Mouse (Mus musculus): Measurements from ENCODE around the gene Nkapd1. TPM values are rescaled to one million over a fixed set of nuclear protein-coding genes. Genes with fewer than 3 reads are reported as not detected.

The Nkapd1 gene
- polyA plus RNA-seq (2021; fragmentation: Nextera tagmentation): 12.1 and 20.2 TPM in 2 replicates
- long read RNA-seq, experiment 1, partial matches to known transcripts: 2 of 15 reads
- long read RNA-seq, experiment 1, other reads (novel, unspliced or antisense): 7 of 15 reads
- long read RNA-seq, experiment 2, transcript Nkapd1-201 (6 exons, 3,316 nt): minor isoform, 5 of 18 reads
- long read RNA-seq, experiment 2, transcript Nkapd1-203 (6 exons, 1,225 nt): major isoform, 7 of 18 reads
- long read RNA-seq, experiment 2, partial matches to known transcripts: 0 of 18 reads
- long read RNA-seq, experiment 2, other reads (novel, unspliced or antisense): 6 of 18 reads

DNA sequence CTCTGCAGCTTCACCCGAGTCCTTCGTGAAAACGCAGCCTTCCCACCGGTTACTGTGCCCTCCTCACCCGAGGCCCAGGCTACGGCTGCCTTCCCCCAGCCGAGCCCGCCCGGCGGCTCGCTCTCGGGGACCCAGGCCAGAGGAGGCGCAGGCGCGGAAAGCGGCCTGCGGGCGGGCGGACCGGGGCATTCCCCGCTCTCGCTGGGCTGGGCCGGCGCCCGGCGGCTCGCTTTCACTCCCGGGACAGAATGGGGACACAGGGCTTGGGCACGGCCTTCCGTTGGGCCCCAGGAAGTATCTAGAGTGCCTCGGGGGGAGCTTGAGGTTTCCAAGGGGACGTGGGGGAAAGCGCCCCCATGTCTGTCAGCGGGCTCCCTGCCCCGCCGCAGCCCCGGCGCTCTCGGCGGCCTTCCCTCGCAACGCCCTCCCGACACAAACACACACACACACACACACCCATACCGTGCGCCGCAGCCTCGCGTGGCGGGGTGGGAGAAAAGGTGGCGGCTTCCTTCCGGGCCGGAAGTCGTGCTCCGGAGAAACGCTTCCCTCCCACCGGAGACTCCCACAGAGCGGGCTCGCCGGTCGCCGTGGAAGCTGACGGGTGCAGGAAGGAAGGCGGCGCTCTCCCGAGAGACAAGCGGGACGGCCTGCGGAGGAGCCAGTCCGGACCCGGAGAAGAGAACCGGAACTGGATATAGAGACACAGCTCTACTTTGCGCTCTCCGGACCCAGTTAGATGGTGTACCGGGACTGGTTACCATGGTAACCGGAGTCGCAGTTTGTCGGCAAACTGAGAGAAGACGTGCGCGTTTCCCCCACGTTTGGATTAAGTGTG, at the start of gene Nkapd1, which contains the start of gene Pih1d2:
Gene Nkapd1, minus strand, starts transcription at position 699 of the 838 bp plus-strand sequence.
Gene Pih1d2, plus strand, starts transcription at position 556 of the 838 bp plus-strand sequence.

DNA sequence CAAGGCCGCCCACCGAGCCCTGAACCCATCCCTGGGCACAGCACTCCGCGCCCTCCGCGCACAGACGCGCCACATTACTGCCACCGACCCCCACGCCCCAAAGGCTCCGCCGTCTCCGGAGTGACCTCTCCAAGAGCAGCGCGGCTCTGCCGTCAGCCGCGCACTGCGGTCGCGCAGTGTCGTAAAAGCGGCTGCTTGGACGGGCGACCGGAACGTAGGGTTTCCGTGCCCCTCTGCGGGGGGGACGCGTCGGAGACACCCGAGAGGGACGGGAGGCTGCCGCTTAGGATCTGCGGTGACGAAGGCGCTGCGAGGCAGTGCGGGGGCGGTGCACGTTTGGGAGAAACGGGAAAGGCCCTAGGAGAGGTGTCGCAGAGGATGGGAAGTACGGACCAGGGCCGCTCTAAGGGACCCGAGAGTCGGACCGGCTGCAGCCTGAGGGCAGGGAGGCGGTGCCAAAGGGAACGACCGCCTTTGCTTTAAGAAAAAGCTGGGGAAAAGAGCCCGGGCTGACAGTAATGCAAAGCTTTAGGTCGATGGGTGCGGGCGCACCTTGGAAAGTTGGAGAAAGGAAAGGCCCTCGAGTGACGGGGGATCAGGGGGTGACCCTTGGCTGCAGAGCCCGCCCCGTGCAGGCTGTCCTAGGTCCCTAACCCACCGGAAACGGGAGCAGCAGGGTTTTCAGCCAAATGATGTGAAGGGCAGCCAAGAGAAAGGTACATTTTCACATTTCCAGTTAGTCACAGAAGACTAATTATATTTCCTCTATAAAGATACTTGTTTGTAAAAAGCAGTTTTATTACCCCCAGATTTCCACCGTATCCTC, 42.3 kb upstream of the Nkapd1 start, which contains the start of gene Dlat:
Gene Dlat, minus strand, starts transcription at position 389 of the 826 bp plus-strand sequence.

DNA sequence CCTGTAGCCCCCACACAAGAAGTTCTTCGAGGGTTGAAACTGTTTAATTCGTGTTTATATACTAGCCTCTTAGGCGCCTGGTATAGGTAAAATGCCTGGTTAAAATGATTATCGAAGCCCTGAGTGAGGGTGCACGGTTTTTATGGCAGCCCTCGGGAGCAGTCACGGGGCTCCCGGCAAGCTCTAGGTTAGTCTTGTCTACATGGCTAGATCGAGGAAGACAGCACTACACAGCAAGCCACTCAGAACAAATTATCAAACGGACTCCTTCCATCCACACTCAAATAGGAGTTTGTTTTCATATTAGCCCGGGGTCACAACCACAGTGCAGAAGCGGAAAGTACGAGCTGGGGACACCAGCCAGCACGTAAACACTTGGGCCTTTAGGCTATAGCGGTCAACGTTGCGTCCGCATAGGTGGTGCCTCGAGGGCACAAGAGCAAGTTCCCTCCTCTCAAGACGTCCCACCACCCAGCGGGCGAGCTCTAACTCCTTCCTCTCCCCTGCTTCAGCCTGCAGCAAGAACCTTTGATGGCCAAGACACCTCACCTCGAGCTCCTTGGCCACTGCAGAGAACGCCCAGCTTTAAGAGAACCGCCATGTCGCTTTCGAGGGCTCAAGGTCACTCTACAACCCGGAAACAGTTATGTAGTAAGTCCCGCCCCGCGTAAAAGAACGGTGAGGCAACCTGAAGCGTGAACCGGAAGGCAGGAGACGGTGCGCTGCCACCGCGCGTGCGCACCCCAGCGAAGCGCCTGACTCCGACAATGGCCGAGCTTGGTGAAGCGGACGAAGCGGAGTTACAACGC, 13.9 kb downstream of the Nkapd1 start, which contains the start of the genes Sdhd and Timm8b:
Gene Sdhd, minus strand, starts transcription at position 624 of the 809 bp plus-strand sequence.
Gene Timm8b, plus strand, starts transcription at position 722 of the 809 bp plus-strand sequence.

DNA sequence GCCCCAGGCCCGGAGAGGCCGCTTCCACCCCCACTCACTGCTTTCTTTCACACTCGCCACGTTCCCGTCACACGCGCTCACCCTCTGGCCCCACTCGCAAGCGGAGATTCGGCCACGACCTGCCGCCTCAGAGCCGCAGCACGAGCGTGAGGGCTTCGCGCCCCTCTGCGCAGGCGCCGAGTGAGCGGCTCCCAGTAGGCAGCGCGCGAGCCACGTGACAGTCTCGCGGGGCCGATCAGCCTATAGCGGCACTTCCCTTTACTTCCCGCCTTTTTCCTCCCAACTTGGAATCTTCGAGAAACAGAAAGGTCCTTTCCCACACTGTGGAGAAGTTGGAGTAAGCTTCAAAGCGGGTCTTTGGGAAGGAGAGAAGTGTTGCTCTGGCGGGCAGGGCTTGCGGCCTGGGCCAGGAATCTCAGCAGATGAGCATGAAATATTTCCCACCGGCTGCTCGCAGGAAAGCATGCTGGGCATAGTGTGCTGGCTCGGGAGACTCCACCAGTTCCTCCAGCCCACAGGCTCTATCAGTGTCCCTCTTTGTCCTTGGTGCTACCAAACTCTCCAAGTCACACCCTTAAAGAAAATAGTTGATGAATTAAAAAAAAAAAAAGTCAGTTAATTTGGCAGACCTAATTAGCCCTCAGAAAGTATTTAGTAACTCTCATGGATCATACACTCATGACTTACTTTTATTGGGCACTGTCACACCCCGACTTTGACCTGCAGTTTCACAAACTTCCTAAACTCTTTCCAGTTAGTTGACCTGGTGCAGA, 55.9 kb downstream of the Nkapd1 start, which contains the start of gene Tex12:
Gene Tex12, minus strand, starts transcription at position 181 of the 773 bp plus-strand sequence.

Other genes starting within 250 kb of the Nkapd1 start
- gene Plet1, start 122.9 kb downstream of the Nkapd1 start, polyA plus RNA-seq (2021; fragmentation: Nextera tagmentation): 0.13 TPM in 1 of 2 replicates, not detected in the other
- 97.6 and 116 TPM in 2 replicates for gene Pts, start 88.7 kb downstream of the Nkapd1 start, polyA plus RNA-seq (2021; fragmentation: Nextera tagmentation)
- gene Il18, start 62.6 kb downstream of the Nkapd1 start, polyA plus RNA-seq (2021; fragmentation: Nextera tagmentation): 64.3 and 75.2 TPM in 2 replicates
- 3.0 and 3.4 TPM in 2 replicates for gene Bco2, start 62.3 kb downstream of the Nkapd1 start, polyA plus RNA-seq (2021; fragmentation: Nextera tagmentation)
- not detected in 2 replicates for gene Tex12, start 56.1 kb downstream of the Nkapd1 start, polyA plus RNA-seq (2021; fragmentation: Nextera tagmentation)
- 115 and 194 TPM in 2 replicates for gene Sdhd, start 13.7 kb downstream of the Nkapd1 start, polyA plus RNA-seq (2021; fragmentation: Nextera tagmentation)
- gene Timm8b, start 13.6 kb downstream of the Nkapd1 start, polyA plus RNA-seq (2021; fragmentation: Nextera tagmentation): 965 and 1,199 TPM in 2 replicates
- gene Pih1d2, start 143 bp downstream of the Nkapd1 start, polyA plus RNA-seq (2021; fragmentation: Nextera tagmentation): 3.0 and 4.5 TPM in 2 replicates
- 33.6 and 43.7 TPM in 2 replicates for gene Dlat, start 42.3 kb upstream of the Nkapd1 start, polyA plus RNA-seq (2021; fragmentation: Nextera tagmentation)
- 31.7 and 38.1 TPM in 2 replicates for gene Dixdc1, start 122.1 kb upstream of the Nkapd1 start, polyA plus RNA-seq (2021; fragmentation: Nextera tagmentation)
- gene 2310030G06Rik, start 129.1 kb upstream of the Nkapd1 start, polyA plus RNA-seq (2021; fragmentation: Nextera tagmentation): 3.6 and 5.2 TPM in 2 replicates
- gene Cryab, start 133.9 kb upstream of the Nkapd1 start, polyA plus RNA-seq (2021; fragmentation: Nextera tagmentation): 295 and 350 TPM in 2 replicates
- gene Hspb2, start 134.9 kb upstream of the Nkapd1 start, polyA plus RNA-seq (2021; fragmentation: Nextera tagmentation): 3.8 and 3.9 TPM in 2 replicates
- 3.6 and 5.7 TPM in 2 replicates for gene Fdxacb1, start 150.8 kb upstream of the Nkapd1 start, polyA plus RNA-seq (2021; fragmentation: Nextera tagmentation)
- 7.0 and 20.0 TPM in 2 replicates for gene Alg9, start 157.6 kb upstream of the Nkapd1 start, polyA plus RNA-seq (2021; fragmentation: Nextera tagmentation)
- 96.7 and 104 TPM in 2 replicates for gene 1110032A03Rik, start 158.1 kb upstream of the Nkapd1 start, polyA plus RNA-seq (2021; fragmentation: Nextera tagmentation)
- gene Ppp2r1b, start 227.8 kb upstream of the Nkapd1 start, polyA plus RNA-seq (2021; fragmentation: Nextera tagmentation): 5.8 and 6.0 TPM in 2 replicates

All from left cerebral cortex, adult 6 months (tissue).